Mouse (Mus musculus): Measurements from ENCODE around the gene Dio2.

Dio2 gene

GRCm38 (mm10) chr12:90738388-90739223 lies at the start of gene Dio2:
Gene Dio2 (minus strand): TSS chr12:90738438.
- peak; percentile 14 for DNase-seq (ENCODE audit: low read depth)

DNA sequence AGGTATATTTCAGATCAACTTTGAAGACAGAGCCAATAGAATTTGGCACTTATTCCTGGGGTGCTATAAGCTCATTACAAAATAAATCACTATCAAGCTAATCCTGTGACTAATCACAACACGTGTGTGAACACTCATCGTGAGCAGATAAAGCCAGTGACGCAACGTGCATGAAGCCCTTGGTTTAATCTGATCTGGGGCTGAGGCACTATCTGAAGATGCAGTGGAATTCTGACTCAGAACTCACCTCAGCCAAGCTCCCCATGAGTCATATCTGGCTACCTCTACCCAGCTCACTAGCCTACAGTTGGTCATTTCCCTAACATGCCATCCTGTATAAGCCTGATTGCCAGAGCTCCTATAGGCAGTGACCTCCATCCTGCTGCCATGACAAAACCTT lies 43.2 kb upstream of the Dio2 start:
- DNase-seq (ENCODE audit: low read depth): no peak

DNA sequence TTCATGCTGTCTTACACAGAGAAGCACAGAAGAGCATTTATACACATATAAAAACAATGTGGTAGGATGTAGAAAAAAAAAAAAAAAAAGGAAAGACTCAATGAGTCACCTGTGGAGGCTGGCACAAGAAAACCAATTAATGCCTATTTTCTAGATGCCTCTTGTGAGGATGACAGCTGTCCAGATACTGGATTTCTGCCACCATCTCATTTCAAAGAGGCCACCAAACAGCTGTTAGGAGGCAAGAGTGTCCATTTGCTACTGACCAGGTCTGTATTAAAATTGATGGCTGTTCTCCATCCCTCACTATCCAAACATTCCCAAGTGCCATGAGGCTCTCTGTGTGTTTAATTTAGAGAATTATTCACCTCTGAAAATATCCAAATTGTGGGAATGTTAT lies 6.5 kb upstream of the Dio2 start:
- no peak for DNase-seq (ENCODE audit: low read depth)

- no peak for DNase-seq (ENCODE audit: low read depth)
Observed at GRCm38 (mm10) chr12:90743633-90744032, 5.4 kb upstream of the Dio2 start.

DNA sequence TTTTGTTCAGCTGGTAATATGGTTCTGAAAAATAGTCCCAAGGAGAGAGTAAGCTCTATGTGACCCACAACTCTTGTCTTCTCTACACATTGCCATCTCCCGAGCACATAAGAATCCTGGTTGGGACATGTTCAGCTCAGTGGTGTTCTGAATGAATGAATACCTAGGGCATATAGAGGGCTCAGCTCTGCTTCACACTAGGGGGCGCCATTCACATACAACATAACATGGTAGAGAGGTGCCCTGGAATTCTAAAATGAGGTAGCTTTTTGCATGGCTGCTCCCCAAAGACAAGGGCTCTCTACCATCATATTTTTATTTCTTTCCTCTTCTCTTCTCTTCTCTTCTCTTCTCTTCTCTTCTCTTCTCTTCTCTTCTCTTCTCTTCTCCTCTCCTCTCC lies 2.2 kb upstream of the Dio2 start:
- peak; percentile 68 for DNase-seq (ENCODE audit: low read depth)

DNA sequence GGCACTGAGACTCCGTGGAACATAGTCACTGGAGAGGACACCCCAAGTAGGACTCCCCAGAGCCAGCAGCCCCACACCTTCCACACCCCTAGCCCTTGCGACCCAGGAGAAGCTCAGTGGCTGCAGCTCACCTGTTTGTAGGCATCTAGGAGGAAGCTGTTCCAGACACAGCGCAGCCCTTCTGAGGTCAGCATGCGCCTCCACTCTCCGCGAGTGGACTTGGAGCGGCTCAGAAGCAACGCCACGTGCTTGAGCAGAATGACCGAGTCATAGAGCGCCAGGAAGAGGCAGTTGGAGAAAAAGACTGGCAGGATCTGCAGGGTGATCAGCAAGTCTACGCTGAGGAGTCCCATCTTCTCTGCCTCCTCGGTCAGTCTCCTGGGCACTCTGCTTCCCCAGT lies 306 bp downstream of the Dio2 start:
- DNase-seq (ENCODE audit: low read depth): peak; percentile 13

GRCm38 (mm10) chr12:90735447-90735846 lies 2.8 kb downstream of the Dio2 start:
- DNase-seq (ENCODE audit: low read depth): no peak

DNA sequence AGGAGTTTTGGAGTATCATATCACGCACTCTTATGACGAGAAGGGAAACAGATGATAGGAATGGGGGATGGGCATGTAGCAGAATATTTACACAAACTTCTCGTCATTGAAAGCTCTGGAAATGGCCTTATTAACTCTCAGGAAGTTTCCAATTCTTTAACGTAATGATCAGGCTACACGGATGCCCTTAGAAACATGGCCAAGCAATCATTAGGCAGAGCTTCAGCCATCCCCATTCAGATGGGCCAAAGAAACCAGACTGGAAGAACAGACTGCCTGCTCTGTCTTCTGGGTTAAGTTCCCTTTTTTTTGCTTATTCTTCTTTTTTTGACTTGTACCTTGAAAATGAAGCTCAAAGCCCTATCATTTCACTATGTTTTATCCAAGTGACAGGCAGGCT lies 3.7 kb downstream of the Dio2 start:
- DNase-seq (ENCODE audit: low read depth): no peak

DNA sequence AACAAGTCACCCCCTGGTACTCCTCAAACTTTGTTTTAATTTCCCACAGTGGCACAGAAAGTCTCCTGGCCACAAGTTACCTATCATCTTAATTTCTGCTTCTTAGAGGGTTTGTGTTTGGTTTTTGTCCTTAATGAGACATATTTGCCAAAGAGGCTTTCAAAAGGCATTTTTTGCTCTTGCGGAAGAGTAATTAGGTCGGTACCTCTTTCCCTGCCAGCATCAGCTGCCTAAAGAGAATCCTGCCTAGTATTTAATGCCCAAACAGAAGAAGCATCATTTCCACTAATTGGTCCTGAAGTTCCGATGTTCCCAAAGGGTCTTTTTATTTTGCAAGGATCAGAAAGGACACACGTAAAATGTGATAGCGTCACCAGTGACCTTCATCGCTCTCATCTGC lies 4.5 kb downstream of the Dio2 start:
- DNase-seq (ENCODE audit: low read depth): no peak

DNA sequence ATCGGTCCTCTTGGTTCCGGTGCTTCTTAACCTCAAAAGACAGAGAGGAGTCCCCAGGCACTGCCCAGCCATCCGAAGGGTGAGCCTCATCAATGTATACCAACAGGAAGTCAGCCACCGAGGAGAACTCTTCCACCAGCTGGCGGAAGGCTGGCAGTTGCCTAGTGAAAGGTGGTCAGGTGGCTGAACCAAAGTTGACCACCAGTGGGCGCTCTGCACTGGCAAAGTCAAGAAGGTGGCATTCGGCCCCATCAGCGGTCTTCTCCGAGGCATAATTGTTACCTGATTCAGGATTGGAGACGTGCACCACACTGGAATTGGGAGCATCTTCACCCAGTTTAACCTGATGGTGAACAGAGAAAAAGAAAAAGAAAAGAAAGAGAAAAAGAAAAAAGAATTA lies 8.6 kb downstream of the Dio2 start:
- DNase-seq (ENCODE audit: low read depth): peak; percentile 65

GRCm38 (mm10) chr12:90725107-90725506 lies 13.1 kb downstream of the Dio2 start:
- DNase-seq (ENCODE audit: low read depth): no peak

GRCm38 (mm10) chr12:90724644-90725043 lies 13.6 kb downstream of the Dio2 start:
- no peak for DNase-seq (ENCODE audit: low read depth)

- no peak for DNase-seq (ENCODE audit: low read depth)
Observed at GRCm38 (mm10) chr12:90694135-90694534, 44.1 kb downstream of the Dio2 start.

All from naive thymus-derived CD4-positive, alpha-beta T cell, adult 2 months (primary cell).